Mouse (Mus musculus) adrenal gland, postnatal 36 days (tissue): ENCODE data around the gene Gpr15. TPM values are rescaled to one million over a fixed set of nuclear protein-coding genes. Genes with fewer than 3 reads are reported as not detected.

Experiments used
- DNase-seq, 2 experiments: peaks; one replicate each; pipeline ENCODE4 v3.0.0; 2021; ENCODE audit warnings: mixed read lengths in 1 of 2
- total RNA-seq, 2 experiments: library from RNA; stranded (reverse); gene quantifications; 2 replicates each; pipeline ENCODE4 v1.2.3; 2021

Gpr15 gene
- total RNA-seq, 2 experiments from 2014 or later, result not detected

DNA sequence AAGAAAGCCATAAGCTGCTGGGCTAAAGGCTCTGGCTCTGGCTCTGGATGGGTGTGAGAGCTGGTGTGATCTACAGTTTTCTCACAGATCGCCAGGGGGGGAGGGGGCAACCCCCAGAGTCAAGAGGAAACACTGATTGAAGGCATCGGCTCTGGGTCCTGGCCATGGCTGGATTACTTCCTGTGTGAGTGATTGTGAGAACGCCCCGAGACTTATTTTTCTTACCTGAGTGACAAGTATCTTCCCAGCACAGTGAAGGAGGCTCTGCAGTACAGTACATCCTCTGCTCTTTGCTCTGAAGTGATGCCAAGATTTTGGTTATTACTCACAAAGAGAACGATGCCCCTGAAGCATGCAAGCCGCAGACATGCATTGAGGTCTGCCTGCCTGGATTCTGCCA is 17.1 kb downstream of the Gpr15 start:
- peak in 1 of 2 experiments; percentile 35 for DNase-seq

DNA sequence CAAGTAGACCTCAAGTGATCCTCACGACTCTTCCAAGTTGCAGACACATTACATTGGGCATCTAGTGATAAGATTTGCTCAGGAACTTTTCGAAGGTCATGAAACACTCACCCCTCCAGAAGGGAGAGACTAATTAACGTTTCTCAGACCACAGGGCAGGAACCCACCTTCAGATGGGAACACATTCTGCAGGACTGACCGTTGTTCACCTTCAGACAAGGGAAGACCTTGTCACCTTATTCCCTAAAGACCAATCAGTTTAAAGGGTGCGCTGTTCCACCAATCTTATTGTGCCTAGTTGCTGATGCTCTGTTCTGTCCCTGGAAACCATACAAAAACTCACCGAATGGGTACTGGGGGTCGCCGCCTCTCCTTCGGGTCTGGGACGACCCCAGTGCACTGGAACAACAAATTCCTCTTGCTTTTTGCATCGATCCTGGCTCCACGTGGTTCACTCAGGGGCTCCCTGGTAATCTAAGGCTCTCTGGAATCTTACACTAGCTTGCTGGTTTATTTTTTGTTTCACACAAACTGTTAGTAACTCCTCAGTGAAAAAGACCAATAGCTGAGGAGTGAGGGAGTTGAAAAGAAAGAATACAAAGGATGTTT is 17.9 kb downstream of the Gpr15 start:
- no peak for DNase-seq

DNA sequence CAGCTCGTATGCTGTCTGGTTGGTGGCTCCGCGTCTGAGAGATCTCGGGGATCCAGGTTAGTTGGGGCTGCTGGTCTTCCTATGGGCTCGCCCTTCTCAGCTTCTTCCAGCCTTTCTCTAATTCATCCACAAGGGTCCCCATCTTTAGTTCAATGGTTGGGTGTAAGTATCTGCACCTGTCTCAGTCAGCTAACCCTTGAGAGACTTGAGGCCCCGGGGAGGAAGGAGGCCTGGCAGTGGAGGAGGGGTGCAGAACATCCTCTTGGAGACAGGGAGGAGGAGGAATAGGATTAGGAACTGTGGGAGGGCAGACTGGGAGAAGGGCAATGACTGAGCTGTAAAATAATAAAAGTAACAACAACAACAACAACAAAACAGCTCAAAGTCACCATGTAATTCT is 18.7 kb downstream of the Gpr15 start:
- DNase-seq, result no peak

DNA sequence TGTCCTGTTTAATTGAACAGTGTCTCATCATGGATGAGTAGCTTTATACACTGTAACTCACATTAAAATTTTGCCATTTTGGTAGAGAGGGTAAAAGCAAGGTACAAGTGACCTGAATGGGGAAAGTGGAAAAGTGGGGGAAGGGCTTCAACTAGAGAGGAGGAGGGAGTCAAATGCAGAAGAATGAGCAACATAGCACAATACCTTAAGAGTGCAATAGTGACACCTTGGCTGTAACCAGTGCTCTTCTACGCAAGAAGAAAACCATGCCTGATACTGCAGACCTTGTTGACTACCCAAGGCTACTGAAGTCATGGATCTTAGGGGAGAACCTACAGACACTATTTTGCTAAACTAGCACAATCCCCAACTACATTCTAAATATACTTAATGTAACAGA is 21.6 kb downstream of the Gpr15 start:
- DNase-seq, result no peak

DNA sequence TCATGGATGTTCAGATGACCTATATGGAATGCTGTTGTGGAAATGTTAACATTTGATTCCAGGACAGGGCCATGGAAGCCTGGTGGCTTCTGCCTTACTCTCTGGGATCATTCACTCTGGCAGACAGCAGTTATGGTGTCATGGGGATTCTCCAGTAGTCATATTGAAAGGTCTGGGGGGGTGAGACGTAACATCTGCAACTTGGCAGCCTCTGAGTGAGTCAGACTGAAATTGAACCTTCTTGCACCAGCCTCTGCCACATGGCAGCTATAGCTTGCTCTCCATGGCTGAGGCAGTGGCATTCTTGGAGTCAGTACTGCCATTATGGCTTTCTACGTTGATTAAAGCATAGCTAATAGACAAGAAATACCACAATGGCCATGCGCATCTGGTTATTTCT is 22.1 kb downstream of the Gpr15 start:
- no peak for DNase-seq

DNA sequence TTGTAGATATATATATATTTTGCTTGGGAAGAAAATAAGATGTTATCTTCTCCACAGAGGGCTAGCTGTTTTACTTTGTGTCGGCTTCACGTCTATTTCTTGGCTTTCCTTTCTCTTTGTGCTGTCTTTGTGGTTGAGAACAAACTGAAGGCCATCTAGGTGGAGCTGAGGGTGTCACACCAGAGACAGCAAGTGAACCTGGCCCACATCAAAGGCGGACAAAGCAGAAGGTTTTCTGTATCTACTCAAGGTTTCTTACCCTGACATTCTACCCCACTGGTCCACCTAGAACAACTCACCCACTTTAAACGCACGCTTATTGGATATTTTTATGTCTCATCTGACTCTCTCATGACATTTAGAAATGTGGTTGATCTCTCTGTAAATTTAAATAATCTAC is 24.8 kb downstream of the Gpr15 start:
- no peak for DNase-seq

DNA sequence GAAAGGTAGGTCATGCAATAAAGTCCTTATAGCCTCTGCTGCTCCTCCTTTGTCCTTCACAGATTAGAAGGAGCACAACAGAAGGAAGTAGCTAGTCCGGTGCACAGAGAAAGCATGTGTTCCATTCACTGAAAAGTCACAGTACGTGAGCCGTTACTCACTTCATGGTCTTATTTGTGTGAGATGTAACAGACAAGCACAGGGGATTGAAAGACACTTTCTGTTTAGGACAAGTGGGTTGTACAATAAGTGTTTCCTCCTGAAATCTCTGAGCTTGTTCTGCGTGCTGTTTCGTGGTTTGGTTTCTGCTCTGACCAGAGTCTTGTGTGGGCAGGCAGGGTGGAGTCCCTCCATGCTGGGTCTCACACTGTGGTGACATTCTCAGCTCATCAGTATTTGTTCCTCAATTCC is 28.5 kb downstream of the Gpr15 start:
- no peak for DNase-seq

DNA sequence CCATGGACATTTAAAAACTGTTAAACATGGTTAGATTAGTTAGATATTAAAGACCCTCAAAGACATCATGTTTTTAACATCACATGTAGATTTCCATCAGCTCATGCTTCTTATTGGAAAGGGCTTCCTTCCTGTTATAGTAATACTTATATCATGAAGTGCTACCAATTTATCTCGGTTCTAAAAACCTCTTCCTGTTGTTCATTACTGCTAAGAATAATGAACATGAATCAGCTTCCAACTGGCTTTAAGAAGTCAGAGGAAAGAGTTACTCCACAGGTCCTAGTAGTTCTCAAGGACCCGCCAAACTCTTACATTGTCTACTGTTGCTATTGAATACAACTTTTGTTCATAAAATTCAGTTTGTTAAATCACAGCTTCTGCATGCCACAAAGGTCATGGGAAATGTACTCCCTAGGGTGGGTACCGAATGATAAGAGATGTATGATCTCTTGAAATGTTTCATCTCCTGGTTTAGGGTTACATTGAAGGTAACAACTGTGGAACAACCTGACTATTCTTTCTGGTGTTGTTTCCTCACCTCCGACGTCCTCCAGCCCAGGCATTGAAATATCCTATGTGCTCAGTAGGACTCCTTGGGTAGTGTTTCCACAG is 29.2 kb downstream of the Gpr15 start:
- no peak for DNase-seq

DNA sequence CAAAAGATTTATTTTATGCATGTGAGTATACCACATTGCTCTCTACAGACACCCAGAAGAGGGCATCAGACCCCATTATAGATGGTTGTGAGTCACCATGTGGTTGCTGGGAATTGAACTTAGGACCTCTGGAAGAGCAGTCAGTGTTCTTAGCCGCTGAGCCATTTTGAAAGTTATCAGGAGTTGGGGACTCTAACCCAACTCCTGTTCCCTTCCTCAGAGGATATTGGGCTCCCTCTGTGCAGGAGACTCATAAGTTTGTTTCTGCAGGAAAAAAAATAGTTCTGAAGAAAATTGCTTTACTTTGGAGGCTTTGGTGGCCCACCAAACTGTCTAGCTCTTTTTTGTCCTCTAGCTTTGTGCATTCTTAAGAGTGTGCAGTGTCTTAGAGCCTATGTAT is 30.3 kb downstream of the Gpr15 start:
- DNase-seq, result no peak

DNA sequence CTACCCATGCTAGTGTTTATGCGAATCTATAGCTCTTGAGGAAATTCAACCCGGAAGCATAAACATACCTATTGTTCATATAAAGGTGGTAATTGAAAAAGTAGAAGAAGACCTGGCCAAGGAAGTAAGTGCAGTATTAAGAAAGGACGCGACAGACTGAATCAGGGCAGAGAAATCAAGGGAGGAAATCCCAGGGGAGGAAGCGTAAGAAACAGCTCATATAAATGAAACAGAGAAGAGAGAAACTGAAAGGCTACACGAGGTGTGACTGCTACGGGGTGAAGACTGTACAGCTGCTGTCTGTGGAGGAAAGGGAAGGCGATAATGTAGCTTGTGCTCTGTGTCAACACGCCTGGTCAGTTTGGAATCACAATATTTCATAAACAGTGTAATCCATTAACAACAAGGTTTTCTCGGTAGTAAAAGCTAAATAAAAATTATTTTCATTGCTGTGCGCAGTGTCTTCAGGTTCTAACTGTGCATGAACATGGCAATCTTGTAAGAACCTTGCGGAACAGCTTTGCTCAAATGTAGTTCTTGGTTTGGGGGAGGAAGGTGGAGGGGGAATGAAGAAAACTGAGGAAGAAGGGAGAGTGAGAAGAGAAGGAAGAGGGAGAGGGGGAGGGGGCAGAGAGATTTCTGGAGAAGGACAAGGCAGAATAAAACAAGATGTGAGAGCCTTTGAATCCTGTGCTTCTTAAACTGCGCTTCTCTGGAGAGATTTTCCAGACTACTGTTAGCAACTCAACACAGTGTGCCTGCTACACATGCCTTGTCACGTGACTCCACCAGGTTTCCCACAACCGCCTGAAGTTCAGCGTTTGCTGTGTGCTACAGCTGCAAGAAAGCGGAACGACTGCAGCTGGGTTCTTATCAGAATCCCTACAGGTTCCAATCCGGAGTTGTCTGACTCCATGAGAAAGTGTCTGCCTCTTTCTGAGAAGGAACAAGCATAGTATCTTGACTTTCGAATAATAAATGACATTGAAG is 33.0 kb downstream of the Gpr15 start:
- DNase-seq, result no peak

DNA sequence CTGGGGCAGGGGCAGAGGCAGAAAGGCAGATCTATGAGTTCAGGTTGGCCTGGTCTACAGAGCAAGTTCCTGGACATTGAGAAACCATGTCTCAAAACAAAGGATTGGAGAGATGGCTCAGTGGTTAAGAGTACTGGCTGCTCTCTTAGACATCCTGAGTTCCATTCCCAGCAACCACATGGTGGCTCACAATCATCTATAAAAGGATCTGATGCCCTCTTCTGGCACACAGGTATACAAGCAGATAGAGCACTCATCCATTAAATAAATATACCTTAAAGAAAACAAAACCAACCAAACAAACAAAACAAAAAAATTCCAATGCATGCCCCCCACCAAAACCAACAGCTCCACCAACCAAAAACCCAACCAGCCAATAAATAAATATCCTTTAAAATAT is 34.3 kb downstream of the Gpr15 start:
- no peak for DNase-seq

DNA sequence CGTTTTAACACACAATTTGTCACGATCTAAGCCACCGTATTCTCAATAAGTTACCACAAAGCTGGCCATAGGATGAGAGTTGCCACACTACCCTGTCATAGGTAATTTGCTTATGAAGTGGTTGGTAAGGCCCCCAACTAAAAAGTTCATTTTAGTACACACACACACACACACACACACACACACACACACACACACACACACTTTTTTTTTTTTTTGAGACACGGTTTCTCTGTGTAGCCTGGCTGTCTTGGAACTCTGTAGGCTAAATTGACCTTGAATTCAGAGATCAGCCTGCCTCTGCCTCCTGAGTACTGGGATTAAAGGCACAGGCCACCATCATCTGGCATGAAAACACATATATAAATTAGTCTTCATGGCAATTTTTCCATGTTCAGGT is 35.0 kb downstream of the Gpr15 start:
- no peak for DNase-seq

DNA sequence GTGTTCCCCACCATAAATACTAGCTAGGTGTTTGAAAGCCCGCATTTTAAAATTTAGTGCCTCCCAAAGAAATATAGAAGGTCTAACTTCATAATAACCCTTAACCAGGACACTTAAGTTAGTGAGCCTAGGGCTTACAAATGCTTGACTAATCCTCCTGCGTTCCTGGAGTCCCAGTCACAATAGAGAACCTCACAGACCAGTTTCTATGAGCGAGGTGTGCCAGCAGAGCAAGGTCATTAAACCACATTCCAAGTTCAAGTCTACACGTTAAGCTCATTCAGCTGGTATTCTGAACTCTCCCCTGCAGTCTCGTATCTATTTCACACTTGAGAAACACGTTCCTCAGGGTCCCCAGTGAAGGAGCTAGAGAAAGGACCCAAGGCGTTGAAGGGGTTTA is 36.0 kb downstream of the Gpr15 start:
- DNase-seq, result no peak

DNA sequence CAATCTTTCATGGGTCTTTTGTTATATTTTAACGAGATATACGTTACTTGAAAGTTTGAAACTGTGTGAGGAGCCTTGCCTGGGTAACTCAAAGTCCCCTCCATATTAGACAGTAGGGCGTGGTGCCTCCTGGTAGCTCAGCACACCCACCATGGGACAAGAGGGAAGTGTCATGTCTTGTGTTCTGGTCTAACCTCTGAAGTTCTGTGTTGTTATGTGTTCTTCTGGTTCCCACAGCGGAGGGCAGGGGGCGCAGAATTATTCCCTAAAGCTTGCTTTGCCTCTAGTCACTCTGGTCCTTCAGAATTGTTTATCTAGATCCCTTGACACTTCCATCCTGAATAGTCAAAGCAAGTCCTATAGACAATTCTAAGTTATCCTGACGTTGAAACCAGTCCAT is 36.8 kb downstream of the Gpr15 start:
- DNase-seq, result no peak

DNA sequence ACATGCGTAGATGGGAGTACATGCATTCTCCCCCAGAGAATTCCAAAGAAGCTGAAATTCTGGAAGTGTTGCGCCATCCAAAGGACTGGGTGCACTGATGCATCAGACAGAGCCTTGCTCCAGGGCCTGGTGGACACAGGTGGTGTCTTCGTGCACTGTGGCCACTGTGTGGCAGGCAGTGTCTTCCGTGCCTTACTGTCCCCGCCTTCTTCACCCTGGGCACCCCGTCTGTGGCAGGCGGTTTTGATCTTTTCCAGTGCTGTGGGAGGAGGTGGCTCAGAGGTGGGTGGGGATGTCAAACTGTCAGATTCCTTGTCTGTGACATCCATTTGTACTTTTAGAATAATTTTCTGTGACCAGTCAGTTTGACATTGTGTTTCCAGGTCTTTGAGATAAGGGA is 40.2 kb downstream of the Gpr15 start:
- DNase-seq, result no peak

DNA sequence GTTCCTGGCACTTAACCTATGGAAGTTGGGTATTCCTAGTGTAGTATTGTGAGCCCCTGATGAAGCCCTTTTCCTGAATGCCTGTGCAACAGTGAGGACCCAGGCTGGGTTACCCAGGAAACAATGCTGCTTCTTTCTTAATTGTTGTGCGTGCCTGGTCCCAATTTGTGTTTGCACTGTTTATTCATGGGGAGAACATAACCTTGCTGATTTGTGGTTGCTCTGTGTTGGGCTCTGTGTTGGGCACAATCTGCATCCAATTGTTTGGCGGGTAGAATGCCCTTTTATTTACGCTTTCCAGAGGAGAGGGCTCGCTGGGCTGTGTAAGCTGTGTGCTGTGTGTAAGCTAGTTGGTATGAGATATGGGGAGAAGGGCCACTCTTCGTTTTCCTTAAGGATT is 41.4 kb downstream of the Gpr15 start:
- no peak for DNase-seq

DNA sequence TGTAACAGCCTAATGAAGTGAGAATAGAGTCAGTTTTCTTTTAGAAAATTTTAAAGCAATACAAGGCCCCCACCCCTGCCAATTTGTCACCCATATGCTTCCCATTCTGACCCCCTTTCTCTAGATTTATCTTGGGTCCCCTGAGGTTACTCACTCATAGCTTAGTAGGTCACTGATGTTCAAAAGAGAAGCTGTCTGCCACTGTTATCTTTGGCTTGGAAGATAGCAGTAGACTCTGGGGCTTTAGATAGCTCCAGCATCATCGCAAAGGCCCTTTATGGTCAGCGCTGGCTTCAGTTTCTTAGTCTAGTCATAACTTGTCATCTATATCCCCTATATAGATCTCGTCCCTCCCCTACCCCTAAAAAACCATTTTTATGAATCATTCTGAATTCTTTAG is 42.2 kb downstream of the Gpr15 start:
- no peak for DNase-seq

DNA sequence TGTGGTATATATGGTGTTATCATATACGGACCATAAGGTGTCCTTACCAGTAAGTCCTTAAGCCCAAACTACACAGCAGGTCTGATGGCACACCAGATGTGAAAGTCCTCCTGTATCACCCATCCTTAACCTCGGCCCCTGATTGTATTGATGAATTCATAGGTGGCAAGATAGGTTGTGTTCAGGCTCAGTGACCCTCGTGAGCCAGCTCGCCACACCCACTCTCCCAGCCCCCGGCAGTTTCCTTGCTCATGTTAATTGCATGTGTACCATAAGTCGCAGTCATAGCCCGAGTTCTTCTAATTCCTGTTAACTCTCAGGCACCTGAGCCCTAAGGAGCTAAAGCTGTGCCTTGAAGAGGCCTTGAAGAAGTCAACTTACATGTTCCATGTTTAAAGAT is 42.7 kb downstream of the Gpr15 start:
- no peak for DNase-seq

DNA sequence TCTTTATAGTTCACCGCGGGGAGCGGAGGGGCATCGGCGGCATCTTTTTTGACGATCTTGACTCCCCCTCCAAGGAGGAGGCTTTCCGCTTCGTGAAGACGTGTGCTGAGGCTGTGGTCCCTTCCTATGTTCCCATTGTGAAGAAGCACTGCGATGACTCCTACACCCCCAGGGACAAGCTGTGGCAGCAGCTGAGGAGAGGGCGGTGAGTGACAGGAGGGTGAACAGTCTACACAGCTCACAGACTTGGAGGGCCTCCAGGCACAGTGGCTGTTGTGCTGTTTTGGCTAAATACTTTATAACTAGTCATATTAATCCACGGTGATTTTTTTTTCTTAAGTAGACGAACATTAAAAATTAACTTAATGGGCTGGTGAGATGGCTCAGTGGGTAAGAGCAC is 43.6 kb downstream of the Gpr15 start:
- DNase-seq, result no peak

DNA sequence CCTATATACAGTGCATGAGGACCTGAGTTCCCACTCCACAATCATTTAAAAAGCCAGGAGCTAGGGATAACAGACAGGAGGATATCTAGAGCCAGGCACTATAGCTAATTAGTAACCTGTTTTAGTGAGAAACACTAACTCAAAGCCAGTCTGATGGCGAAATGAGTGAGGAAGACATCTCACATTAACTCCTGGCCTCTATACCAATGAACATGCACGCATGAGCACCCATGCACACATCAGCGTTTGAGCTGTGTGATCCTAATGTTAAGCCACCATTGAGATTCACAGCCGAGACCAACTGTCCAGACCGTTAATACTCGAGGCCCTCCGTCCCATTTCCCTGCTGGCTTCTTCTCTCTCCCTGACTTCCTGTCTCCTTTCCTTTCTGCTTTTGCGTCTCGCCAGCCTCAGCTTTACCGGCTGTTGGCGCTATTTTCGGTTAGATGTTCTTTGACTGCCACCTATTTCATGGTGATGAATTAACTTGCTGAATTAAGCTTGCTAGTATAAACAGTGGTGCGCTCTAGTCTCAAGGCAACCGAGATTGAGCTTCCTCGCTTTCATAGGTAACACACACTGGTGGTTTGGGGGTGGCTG is 45.0 kb downstream of the Gpr15 start:
- no peak for DNase-seq

DNA sequence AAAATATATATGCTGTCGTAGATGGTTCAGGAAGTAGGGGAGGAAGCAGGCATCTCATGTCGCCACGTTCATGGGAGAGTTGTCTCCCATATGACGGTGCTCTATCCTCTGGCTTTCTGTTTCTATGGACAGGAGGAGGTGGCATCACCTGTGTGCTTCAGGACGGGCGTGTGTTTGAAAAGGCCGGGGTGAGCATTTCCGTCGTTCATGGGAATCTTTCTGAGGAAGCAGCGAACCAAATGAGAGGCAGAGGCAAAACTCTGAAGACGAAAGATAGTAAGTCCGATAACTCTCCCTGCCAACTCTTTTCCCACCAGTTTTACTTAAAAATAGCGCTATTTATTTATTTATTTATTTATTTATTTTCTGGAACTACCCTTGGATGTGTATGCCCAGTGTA is 46.5 kb downstream of the Gpr15 start:
- no peak for DNase-seq

DNA sequence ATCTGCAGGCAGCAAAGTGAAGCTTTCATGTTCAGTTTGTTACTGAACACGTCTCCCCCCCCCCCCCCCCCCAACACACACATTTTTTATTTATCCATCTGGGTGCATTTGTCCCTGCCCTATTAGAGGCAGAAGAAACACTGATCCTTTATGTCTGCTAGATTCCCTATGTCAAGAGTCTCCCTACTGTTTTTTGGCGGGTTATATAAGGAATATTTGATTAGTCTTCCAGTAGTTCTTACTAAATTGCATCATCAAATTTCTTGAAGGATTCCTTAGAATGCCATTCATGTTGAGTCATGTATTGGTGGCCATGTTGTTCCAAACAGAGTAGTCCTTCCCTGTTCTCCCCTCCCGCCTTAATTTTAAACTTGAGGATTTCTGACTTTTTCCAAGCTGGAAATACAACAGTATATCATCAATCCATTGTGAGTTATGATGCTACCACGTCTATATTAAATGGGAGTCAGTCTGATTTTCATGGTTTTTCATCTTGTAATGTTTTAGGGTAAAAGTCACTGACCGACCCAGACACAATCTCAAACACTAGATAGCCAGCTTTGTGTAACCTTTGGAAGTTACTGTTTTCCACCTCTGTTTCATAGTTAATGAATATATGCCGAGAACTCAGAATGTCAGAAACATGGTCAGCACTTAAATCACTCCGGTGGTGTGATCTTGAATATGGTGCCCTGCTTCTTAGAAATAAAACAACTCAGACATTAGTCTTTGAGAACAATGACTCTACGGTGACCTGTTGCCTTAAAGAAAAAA is 47.5 kb downstream of the Gpr15 start:
- DNase-seq, result no peak
